Mouse (Mus musculus): Measurements from ENCODE around the gene Gm49403. TPM values are rescaled to one million over a fixed set of nuclear protein-coding genes. Genes with fewer than 3 reads are reported as not detected.

The Gm49403 gene
- total RNA-seq (2023), result not detected

DNA sequence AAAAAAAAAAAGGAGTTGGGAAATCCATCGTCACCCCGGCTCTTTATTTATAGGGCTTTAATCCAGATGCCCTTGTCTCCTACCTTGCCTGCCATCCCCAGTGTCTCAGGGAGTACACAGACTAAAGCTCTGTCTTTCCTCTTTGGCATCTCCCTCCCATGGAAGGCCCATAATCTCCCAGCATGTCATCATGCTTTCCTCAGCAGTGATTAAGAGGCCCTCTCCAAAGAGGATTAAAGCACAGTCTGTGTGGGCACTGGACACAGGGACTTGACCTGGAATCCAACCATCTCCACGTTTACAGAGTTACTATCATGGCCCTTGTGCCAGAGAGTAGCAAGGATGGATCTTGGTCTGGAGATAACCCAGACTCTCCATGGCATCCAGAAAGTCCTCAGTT is at the start of gene Gm49403, which contains the start of gene Lbhd1:
Gene Gm49403, plus strand, starts transcription at position 315 of the 400 bp plus-strand sequence.
Gene Lbhd1, plus strand, starts transcription at position 117 of the 400 bp plus-strand sequence.

DNA sequence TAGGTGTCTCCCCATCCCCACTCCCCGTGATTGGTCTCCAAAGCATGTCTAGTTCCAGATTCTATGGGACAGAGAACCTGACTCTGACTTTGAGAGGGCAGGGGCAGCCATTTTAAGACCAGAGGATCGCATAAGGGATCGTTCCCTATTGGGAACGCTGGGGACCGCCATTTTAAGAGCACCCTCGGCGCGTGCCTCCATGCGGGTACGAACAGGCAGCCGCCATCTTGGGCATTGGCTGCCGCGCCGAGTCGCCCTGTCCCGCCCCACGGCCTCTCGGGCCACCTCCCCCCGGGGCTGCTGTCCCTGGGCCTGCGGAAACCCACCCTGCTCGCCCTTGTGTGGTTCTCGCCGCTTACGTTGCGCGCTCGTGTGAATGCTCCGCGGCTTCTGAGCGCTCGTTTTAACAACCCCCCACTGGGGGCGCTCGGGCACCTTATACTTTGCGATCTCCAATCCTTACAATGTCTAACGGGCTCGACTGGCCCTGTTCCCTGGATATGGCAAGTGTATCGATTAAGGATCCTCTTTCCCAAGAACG is 46.4 kb upstream of the Gm49403 start, which contains the start of gene Bscl2:
Gene Bscl2, plus strand, starts transcription at position 217 of the 541 bp plus-strand sequence.

DNA sequence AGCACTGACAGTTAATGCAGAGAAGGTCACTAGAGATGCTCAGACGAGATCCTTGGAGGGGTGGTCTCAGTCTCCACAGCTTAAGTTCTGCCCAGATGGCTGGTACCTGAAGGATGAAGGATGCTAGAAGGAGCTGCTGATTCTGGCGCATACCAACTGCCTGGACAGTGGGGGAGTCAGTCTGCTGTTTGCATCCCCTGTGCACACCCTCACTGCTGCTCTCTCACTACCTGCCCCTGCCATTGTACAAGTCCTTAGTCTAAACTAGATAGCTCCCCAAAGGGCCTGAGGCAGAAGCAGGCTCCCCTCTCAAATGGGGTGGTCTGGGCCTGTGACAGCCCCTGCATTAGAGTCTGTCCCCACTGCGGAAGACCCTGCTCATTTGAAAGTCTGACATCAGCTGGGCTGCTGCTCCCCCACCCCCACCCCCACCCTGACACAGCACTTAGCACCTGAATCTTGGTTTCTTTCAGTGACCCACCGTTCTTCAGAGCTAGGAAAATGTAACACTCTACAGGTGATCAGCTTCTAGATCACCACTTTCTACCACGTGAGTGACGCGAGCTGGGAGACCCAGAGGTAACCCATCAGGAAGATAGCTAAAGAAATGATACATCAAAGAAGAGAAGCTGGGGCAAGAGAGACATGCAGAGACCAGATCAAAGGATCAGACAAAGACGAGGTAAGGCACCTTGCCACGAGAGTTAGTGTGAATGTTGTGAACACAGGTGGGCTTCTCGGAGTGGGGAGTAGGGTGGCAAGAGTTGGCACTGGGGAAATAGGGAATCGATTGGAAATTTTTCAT is 44.4 kb upstream of the Gm49403 start, which contains the start of gene Gng3:
Gene Gng3, minus strand, starts transcription at position 92 of the 805 bp plus-strand sequence.

GRCm38 (mm10) chr19:8850402-8850901 is 33.3 kb upstream of the Gm49403 start, which contains the start of gene Lrrn4cl:
Gene Lrrn4cl, plus strand, starts transcription at chr19:8850768.

DNA sequence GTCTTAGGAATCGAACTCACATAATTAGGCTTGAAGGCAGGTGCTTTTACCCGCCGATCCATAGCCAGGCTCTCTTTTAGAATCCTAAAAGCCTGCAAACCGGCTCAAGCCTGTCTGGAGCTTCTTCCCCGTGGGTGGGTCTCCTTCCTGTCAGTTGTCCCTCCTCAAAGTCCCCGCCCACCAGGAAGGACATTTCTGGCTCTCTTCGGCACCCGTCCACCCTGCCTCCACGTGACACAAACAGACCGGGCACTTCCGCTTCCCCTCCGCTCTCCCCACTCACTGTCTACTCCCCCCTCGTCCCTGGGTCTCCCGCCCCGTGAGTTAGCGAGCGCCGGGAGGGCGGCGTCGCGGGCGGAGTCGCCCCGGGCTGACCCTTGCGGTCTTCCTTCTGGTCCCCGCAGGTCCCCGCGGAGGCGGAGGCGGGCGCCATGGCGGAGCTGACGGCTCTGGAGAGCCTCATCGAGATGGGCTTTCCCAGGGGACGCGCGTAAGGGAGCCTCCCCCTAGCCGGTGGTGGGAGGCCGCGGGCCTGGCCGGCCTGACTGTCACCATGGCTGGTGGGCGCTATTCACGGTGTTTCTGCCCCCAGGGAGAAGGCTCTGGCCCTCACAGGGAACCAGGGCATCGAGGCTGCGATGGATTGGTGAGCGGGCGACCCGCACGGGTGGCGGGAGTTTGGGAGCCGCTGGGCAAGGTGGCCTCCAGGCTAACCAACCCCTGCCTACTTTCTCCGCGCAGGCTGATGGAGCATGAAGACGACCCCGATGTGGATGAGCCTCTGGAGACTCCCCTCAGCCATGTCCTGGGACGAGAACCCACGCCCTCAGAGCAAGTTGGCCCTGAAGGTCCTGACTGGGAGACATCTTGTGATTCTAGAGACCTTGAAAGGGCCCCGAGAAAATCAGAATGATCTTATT is 12.2 kb upstream of the Gm49403 start, which contains the start of gene Ubxn1:
Gene Ubxn1, plus strand, starts transcription at position 230 of the 920 bp plus-strand sequence.

DNA sequence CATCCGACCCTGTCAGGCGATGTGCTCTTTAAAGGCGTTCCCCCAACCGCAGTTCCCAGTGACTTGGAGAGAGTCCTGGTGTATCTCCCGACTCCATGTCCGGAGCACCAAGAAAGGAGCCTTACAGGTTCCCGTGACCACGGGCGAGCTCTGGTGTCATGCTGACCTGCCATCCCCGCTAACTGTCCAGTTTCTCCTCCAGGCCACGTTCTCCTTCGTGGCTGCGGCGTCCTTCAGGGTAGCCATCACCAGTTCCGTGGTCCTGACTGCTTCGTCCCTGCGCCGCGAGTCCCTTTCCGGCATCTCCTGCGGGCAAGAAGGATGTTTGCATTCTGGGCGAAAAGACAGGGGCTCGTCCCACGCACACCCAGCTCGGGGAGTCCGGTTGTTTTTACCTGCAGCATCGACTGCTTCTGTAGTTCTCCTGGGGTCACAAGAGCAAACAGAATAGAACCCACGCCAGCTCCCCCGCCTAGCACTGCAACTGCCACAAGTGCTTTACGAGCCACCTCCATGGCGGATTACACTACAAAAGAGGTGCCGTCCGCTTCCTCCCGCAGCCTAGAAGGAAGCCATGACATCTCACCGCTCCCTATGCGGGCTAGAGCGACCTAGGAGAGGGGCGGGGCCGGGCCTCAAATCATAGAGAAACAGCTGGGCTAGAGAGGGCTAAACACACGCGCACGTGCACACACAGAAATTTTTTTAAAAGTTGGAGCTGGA is 3.3 kb upstream of the Gm49403 start, which contains the start of gene Uqcc3:
Gene Uqcc3, minus strand, starts transcription at position 613 of the 723 bp plus-strand sequence.

GRCm38 (mm10) chr19:8888511-8889385 is 5.0 kb downstream of the Gm49403 start, which contains the start of the genes 1810009A15Rik and Gm49416:
Gene 1810009A15Rik, plus strand, starts transcription at chr19:8888853.
Gene Gm49416, plus strand, starts transcription at chr19:8888926.

GRCm38 (mm10) chr19:8892829-8893766 is 9.4 kb downstream of the Gm49403 start, which contains the start of gene Ints5:
Gene Ints5, plus strand, starts transcription at chr19:8893005.

GRCm38 (mm10) chr19:8897865-8898495 is 14.2 kb downstream of the Gm49403 start, which contains the start of gene Ganab:
Gene Ganab, plus strand, starts transcription at chr19:8898071.

DNA sequence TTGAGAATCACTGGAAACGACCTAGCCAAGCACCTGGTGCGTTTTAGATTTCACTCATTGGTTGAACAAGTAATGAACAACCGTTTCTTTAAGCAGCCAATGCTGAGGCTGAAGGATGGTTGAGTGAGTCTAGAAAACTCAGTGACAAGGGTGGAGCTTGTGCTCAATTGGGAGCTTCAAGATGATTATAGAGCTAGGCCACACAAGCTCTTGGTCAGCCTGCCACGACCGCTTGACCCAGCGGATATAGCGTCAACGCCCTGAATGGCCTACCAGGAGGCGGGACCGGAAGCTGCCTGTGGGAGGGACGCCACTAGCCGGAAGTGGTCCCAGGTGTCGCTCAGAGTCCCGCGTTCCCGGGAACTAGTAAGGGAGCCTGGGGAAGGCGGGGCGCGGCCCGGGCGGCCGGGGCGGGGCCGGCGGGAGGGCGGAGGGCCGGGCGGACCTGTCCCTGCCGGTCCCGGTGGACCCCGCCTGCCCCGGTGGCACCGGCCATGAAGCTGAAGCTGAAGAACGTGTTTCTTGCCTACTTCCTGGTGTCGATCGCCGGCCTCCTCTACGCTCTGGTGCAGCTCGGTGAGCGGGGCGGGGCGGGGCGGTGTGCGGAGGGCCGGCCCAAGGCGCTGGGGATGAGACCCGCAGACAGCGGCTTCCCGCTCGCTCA is 36.5 kb downstream of the Gm49403 start, which contains the start of gene B3gat3:
Gene B3gat3, plus strand, starts transcription at position 302 of the 664 bp plus-strand sequence.

GRCm38 (mm10) chr19:8929224-8930088 is 45.7 kb downstream of the Gm49403 start, which contains the start of the genes Rom1 and Eml3:
Gene Rom1, minus strand, starts transcription at chr19:8929356.
Gene Eml3, plus strand, starts transcription at chr19:8929552.

Other genes starting within 250 kb of the Gm49403 start
- under 1 TPM; 0.22 to 0.57 TPM for gene Chrm1, start 220.1 kb upstream of the Gm49403 start, total RNA-seq (2023)
- gene Slc3a2, start 160.6 kb upstream of the Gm49403 start, total RNA-seq (2023), result 100 to 1,000 TPM; 121 to 124 TPM
- gene Wdr74, start 148.1 kb upstream of the Gm49403 start, total RNA-seq (2023), result 10 to 100 TPM; 20.6 to 29.3 TPM
- 1 to 10 TPM in 1 of 2 experiments, not detected in 1; 2.8 TPM for gene 1700092M07Rik, start 143.2 kb upstream of the Gm49403 start, total RNA-seq (2023)
- 100 to 1,000 TPM; 125 to 152 TPM for gene Stx5a, start 142.5 kb upstream of the Gm49403 start, total RNA-seq (2023)
- gene Nxf1, start 126.9 kb upstream of the Gm49403 start, total RNA-seq (2023), result 100 to 1,000 TPM; 133 to 147 TPM
- gene Tmem223, start 112.9 kb upstream of the Gm49403 start, total RNA-seq (2023), result 10 to 100 TPM; 20.5 to 24.1 TPM
- gene Tmem179b, start 109.5 kb upstream of the Gm49403 start, total RNA-seq (2023), result 10 to 100 TPM; 75.5 to 83.0 TPM
- gene Taf6l, start 97.5 kb upstream of the Gm49403 start, total RNA-seq (2023), result 10 to 100 TPM; 11.3 to 11.5 TPM
- gene Polr2g, start 85.4 kb upstream of the Gm49403 start, total RNA-seq (2023), result 10 to 100 TPM; 45.1 to 45.9 TPM
- gene Zbtb3, start 81.4 kb upstream of the Gm49403 start, total RNA-seq (2023), result under 1 TPM; 0.79 to 0.98 TPM
- 10 to 100 TPM; 20.3 to 24.7 TPM for gene Ttc9c, start 64.6 kb upstream of the Gm49403 start, total RNA-seq (2023)
- 10 to 100 TPM; 89.7 to 97.5 TPM for gene Hnrnpul2, start 63.9 kb upstream of the Gm49403 start, total RNA-seq (2023)
- gene AC129217.1, start 54.2 kb upstream of the Gm49403 start, total RNA-seq (2023), result 1 to 10 TPM; 3.5 to 7.8 TPM
- gene Bscl2, start 46.5 kb upstream of the Gm49403 start, total RNA-seq (2023), result 10 to 100 TPM; 55.1 to 64.1 TPM
- gene Gng3, start 44.7 kb upstream of the Gm49403 start, total RNA-seq (2023), result not detected
- under 1 TPM; 0.20 to 0.36 TPM for gene Lrrn4cl, start 33.2 kb upstream of the Gm49403 start, total RNA-seq (2023)
- gene Ubxn1, start 12.4 kb upstream of the Gm49403 start, total RNA-seq (2023), result 10 to 100 TPM; 92.5 to 99.0 TPM
- 10 to 100 TPM; 19.7 to 21.0 TPM for gene Uqcc3, start 3.0 kb upstream of the Gm49403 start, total RNA-seq (2023)
- 10 to 100 TPM in 1 of 2 experiments, 1 to 10 TPM in 1; 9.9 to 17.6 TPM for gene Lbhd1, start 198 bp upstream of the Gm49403 start, total RNA-seq (2023)
- 10 to 100 TPM; 20.5 to 27.8 TPM for gene 1810009A15Rik, start 4.9 kb downstream of the Gm49403 start, total RNA-seq (2023)
- 1 to 10 TPM; 6.1 to 8.2 TPM for gene Gm49416, start 5.0 kb downstream of the Gm49403 start, total RNA-seq (2023)
- 10 to 100 TPM; 13.2 to 14.3 TPM for gene Ints5, start 9.1 kb downstream of the Gm49403 start, total RNA-seq (2023)
- 10 to 100 TPM; 79.7 to 91.5 TPM for gene Ganab, start 14.1 kb downstream of the Gm49403 start, total RNA-seq (2023)
- 10 to 100 TPM; 39.9 to 45.3 TPM for gene B3gat3, start 36.4 kb downstream of the Gm49403 start, total RNA-seq (2023)
- 1 to 10 TPM; 1.3 to 2.3 TPM for gene Rom1, start 45.4 kb downstream of the Gm49403 start, total RNA-seq (2023)
- gene Eml3, start 45.6 kb downstream of the Gm49403 start, total RNA-seq (2023), result 10 to 100 TPM; 48.3 to 52.7 TPM
- 100 to 1,000 TPM; 103 to 115 TPM for gene Mta2, start 57.9 kb downstream of the Gm49403 start, total RNA-seq (2023)
- gene Tut1, start 69.9 kb downstream of the Gm49403 start, total RNA-seq (2023), result 1 to 10 TPM; 6.4 to 9.1 TPM
- gene Eef1g, start 83.1 kb downstream of the Gm49403 start, total RNA-seq (2023), result 100 to 1,000 TPM; 127 to 130 TPM
- 100 to 1,000 TPM; 348 to 529 TPM for gene Ahnak, start 105.4 kb downstream of the Gm49403 start, total RNA-seq (2023)
- not detected for gene Scgb1a1, start 204.0 kb downstream of the Gm49403 start, total RNA-seq (2023)

Data from neutrophil, adult 59 days (primary cell).